Mouse (Mus musculus) heart, embryonic 11.5 days (tissue): Measurements from ENCODE around the gene Kcnh6. TPM values are rescaled to one million over a fixed set of nuclear protein-coding genes. Genes with fewer than 3 reads are reported as not detected.
"Not testable (repeated sequence)": the region's sequence is repeated elsewhere in the genome, so short reads cannot be mapped to it uniquely, and the experiment has no call there.

ENCODE experiments used
- ATAC-seq: fragments of 200-750 bp; cut with Nextera tagmentation; replicated peaks from 2 replicates; pipeline ENCODE4 v1.8.0; 2017; ENCODE audit warnings: moderate library complexity; ENCODE audit not compliant: insufficient number of reproducible peaks, low FRiP score, low TSS enrichment
- H3K27ac ChIP-seq: fragments of 300-500 bp; sonication (generic); 2 replicates; pipeline ENCODE4 v1.5.1; 2014; ENCODE audit warnings: mild to moderate bottlenecking, low read depth, low read length
- H3K27me3 ChIP-seq: fragments of 300-500 bp; sonication (generic); 2 replicates; pipeline ENCODE4 v1.6.1; 2014; ENCODE audit warnings: mild to moderate bottlenecking, low read length, mixed read lengths; ENCODE audit not compliant: control insufficient read depth, insufficient read depth
- H3K36me3 ChIP-seq: fragments of 300-500 bp; sonication (generic); 2 replicates; pipeline ENCODE4 v1.6.1; 2014; ENCODE audit warnings: mild to moderate bottlenecking, low read length, moderate library complexity, mixed read lengths; ENCODE audit not compliant: control insufficient read depth, insufficient read depth
- H3K4me1 ChIP-seq: fragments of 300-500 bp; sonication (generic); 2 replicates; pipeline ENCODE4 v1.6.1; 2014; ENCODE audit warnings: low read length; ENCODE audit not compliant: control insufficient read depth, insufficient read depth
- H3K4me2 ChIP-seq: fragments of 300-500 bp; sonication (generic); 2 replicates; pipeline ENCODE4 v1.6.1; 2014; ENCODE audit warnings: mild to moderate bottlenecking, moderate library complexity
- H3K4me3 ChIP-seq: fragments of 300-500 bp; sonication (generic); 2 replicates; pipeline ENCODE4 v1.5.1; 2014; ENCODE audit warnings: low read depth, low read length
- H3K9ac ChIP-seq: fragments of 300-500 bp; sonication (generic); 2 replicates; pipeline ENCODE4 v1.6.1; 2014; ENCODE audit warnings: mild to moderate bottlenecking, low read depth, low read length, moderate library complexity
- H3K9me3 ChIP-seq: fragments of 300-500 bp; sonication (generic); replicated peaks from 2 replicates; pipeline ENCODE4 v1.6.1; 2016; ENCODE audit warnings: low read length; ENCODE audit not compliant: control insufficient read depth
- WGBS: fragments of 180-500 bp; shearing (Covaris S2); extraction: QIAGEN DNeasy Blood & Tissue Kit; methylation state at CpG from one replicate; pipeline ENCODE4 v1.1.7; 2014; ENCODE audit not compliant: insufficient replicate concordance; 5-methylcytosine and 5-hydroxymethylcytosine counted together
- polyA plus RNA-seq: library from polyadenylated mRNA; unstranded; fragments of >200 nt; fragmentation: Nextera tagmentation; extraction: Ambion mirVana; gene quantifications from 2 replicates; pipeline ENCODE4 v1.2.1, GENCODE M21; 2014

Gene Kcnh6
- polyA plus RNA-seq, 1 experiment from 2014 or later, result 0.40 TPM

- Histone ChIP-seq H3K9ac (no peak overlapping the region), H3K36me3 (peaks cover 36% of the 10 kb centered on the region), H3K4me2 (no peak overlapping the region), H3K4me3 (no peak overlapping the region), H3K4me1 (no peaks in the 10 kb centered on the region), H3K27ac (no peak overlapping the region), H3K9me3 (no peaks in the 10 kb centered on the region), H3K27me3 (no peaks in the 10 kb centered on the region)
- 80% methylated on average over 8 of the region's 8 CpGs for WGBS
- ATAC-seq, result no peak
Measured at GRCm38 (mm10) chr11:106058020-106058419, 50.1 kb downstream of the Kcnh6 start.

- Histone ChIP-seq H3K36me3 (peaks cover 16% of the 10 kb centered on the region), H3K9ac (no peak overlapping the region), H3K4me3 (no peak overlapping the region), H3K4me2 (no peak overlapping the region), H3K27ac (no peak overlapping the region), H3K4me1 (no peaks in the 10 kb centered on the region), H3K9me3 (no peaks in the 10 kb centered on the region), H3K27me3 (no peaks in the 10 kb centered on the region)
- 86% methylated on average over 1 of the region's 1 CpGs for WGBS
- ATAC-seq, result no peak
Measured at GRCm38 (mm10) chr11:106060549-106060948, 52.6 kb downstream of the Kcnh6 start.

GRCm38 (mm10) chr11:106061311-106061710, 53.4 kb downstream of the Kcnh6 start:
- Histone ChIP-seq H3K36me3 (peaks cover 16% of the 10 kb centered on the region), H3K27me3 (no peaks in the 10 kb centered on the region), H3K4me2 (no peak overlapping the region), H3K4me3 (no peak overlapping the region), H3K4me1 (no peaks in the 10 kb centered on the region), H3K9me3 (no peaks in the 10 kb centered on the region), H3K27ac (no peak overlapping the region), H3K9ac (no peak overlapping the region)
- 77% methylated on average over 1 of the region's 1 CpGs for WGBS
- ATAC-seq, result no peak

GRCm38 (mm10) chr11:106063756-106064155, 55.8 kb downstream of the Kcnh6 start:
- peaks cover 8% of the 10 kb centered on the region for H3K36me3 ChIP-seq
- 71% methylated on average over 5 of the region's 5 CpGs for WGBS
- H3K27ac ChIP-seq, result no peak overlapping the region
- H3K9me3 ChIP-seq, result no peaks in the 10 kb centered on the region
- H3K4me3 ChIP-seq, result no peak overlapping the region
- H3K27me3 ChIP-seq, result no peaks in the 10 kb centered on the region
- H3K9ac ChIP-seq, result no peak overlapping the region
- ATAC-seq, result no peak
- H3K4me1 ChIP-seq, result no peaks in the 10 kb centered on the region
- H3K4me2 ChIP-seq, result no peak overlapping the region

- no peak for ATAC-seq
Measured at GRCm38 (mm10) chr11:106065073-106065922, 57.4 kb downstream of the Kcnh6 start.

GRCm38 (mm10) chr11:106065923-106066571, 58.1 kb downstream of the Kcnh6 start, which contains the start of gene Taco1:
Taco1 (plus strand) TSS chr11:106066061.
- Histone ChIP-seq H3K36me3 (no peaks in the 10 kb centered on the region), H3K27ac (peak within 1 kb of the TSS; percentile 78), H3K9ac (peak within 1 kb of the TSS; percentile 81), H3K9me3 (no peaks in the 10 kb centered on the region), H3K4me2 (peak within 1 kb of the TSS; percentile 89), H3K27me3 (no peaks in the 10 kb centered on the region), H3K4me3 (peak within 1 kb of the TSS; percentile 71), H3K4me1 (no peaks in the 10 kb centered on the region)
- WGBS, result under 1% methylated on average over 49 of the region's 49 CpGs
- peak; percentile 90 for ATAC-seq

More at GRCm38 (mm10) chr11:106065073-106065922, 57.4 kb downstream of the Kcnh6 start:
- H3K9ac ChIP-seq, result peak overlapping the region; percentile 81; the same call in 1 of the 2 replicates
- no peaks in the 10 kb centered on the region for H3K27me3 ChIP-seq
- no peaks in the 10 kb centered on the region for H3K36me3 ChIP-seq
- H3K4me2 ChIP-seq, result peak overlapping the region; percentile 89
- 43% methylated on average over 18 of the region's 18 CpGs for WGBS
- H3K4me3 ChIP-seq, result peak overlapping the region; percentile 71
- no peaks in the 10 kb centered on the region for H3K4me1 ChIP-seq
- H3K27ac ChIP-seq, result no peak overlapping the region; the same call in 1 of the 2 replicates
- no peaks in the 10 kb centered on the region for H3K9me3 ChIP-seq

- H3K4me1 ChIP-seq, ATAC-seq, H3K36me3 ChIP-seq, H3K9me3 ChIP-seq, H3K27me3 ChIP-seq: not testable (repeated sequence)
- Histone ChIP-seq H3K4me3 (peak overlapping the region; percentile 71), H3K27ac (peak overlapping the region; percentile 78), H3K4me2 (peak overlapping the region; percentile 89), H3K9ac (peak overlapping the region; percentile 81)
- WGBS, result 9% methylated on average over 23 of the region's 23 CpGs
Measured at GRCm38 (mm10) chr11:106066616-106067015, 58.7 kb downstream of the Kcnh6 start.

GRCm38 (mm10) chr11:106073774-106074173, 65.8 kb downstream of the Kcnh6 start:
- no peak overlapping the region for H3K4me3 ChIP-seq
- H3K9me3 ChIP-seq, result no peaks in the 10 kb centered on the region
- H3K36me3 ChIP-seq, result peaks cover 7% of the 10 kb centered on the region; the same call in 1 of the 2 replicates
- H3K27me3 ChIP-seq, result no peaks in the 10 kb centered on the region
- H3K27ac ChIP-seq, result no peak overlapping the region
- WGBS, result 84% methylated on average over 3 of the region's 3 CpGs
- no peak overlapping the region for H3K4me2 ChIP-seq
- ATAC-seq, result no peak
- H3K9ac ChIP-seq, result no peak overlapping the region
- H3K4me1 ChIP-seq, result no peaks in the 10 kb centered on the region
